Mouse (Mus musculus) spleen, adult 18-20 months (tissue): ENCODE data around the gene Mical3.
A peak's percentile ranks its signal among the peaks of the same experiment; 100 is the strongest.

ENCODE experiments used
- DNase-seq, 2 experiments: peaks; one replicate each; pipeline ENCODE4 v3.0.0; 2022; ENCODE audit warnings: mixed read lengths in 2 of 2

Mical3 gene

GRCm38 (mm10) chr6:121051411-121051810, 79.4 kb downstream of the Mical3 start:
- no peak for DNase-seq

- no peak for DNase-seq
These were observed 82.1 kb downstream of the Mical3 start for GRCm38 (mm10) chr6:121048696-121049095.

GRCm38 (mm10) chr6:121045345-121046080, 85.3 kb downstream of the Mical3 start:
- no peak for DNase-seq

DNA sequence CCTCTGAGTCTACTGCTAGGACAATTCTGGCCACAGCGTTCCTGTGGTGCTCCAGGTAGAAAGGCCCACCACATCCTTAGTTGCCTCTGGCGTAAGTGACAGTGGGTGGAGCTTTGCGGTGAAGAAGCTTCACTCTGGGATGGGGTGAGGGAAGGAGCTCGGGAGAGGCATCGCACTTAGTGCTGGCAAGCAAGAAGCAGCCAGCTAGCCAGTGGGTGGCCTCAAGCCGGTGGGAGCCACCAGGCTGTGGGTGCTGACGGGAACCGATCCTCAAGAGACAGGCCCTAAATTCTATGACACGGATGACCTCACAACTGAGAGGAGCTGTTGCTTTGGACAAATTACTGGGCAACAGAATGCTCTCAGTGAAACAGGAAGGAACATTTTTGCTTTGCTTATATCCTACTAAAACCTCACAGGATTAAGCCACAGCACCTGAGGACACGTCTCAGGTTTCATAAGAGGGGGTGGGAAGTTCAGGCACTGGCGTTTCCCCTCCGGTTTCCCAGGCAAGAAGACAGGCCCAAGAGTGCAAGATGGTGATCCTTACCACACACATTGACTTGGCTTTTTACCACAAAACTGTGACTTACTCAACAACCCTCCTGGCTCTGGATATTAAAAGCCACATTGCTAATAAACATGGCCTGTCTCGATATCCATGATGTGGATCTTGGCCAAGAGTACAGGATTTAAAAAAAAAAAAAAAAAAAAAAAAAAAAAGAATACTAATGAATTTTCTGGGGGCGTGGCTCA, 87.2 kb downstream of the Mical3 start:
- no peak for DNase-seq

- DNase-seq = no peak
These were observed 91.1 kb downstream of the Mical3 start for GRCm38 (mm10) chr6:121039719-121040118.

DNA sequence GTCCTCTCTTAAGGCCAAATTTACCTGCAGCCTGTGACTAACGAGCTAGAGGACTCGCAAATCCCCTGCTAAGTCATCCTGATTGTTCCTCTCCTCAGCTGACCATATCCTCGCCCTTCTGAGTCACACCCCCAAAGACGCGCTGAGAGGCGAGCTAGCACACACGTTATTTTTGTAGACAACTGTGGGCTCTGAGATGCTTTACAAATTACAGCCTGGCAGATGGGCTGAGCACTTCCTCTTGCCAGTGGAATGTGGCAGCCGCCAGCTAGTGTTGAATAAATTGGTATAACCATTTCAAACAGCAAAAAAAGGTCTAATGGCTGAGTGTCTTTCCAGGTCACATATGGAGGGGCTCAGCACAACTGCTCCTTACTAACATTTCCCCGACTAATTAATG, 91.5 kb downstream of the Mical3 start:
- no peak for DNase-seq

DNA sequence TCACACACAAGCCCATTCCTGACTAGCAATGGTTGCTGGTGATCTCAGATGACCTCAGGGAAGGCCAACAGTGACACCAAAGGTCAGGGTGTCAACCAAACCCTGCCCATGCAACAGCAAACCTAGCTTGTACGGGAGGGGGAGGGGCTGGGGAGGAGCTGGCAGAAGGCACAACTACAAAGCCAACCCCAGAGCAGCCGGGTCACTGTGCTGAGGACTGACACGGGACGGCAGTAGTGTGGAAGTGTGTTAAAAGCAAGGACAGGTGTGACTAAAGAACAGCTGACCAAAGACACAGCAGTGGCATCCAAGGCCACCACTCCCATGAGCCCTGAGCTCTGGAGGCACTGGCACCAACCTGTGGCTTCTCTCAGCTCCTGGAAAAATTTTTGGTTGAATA, 93.7 kb downstream of the Mical3 start:
- no peak for DNase-seq

DNA sequence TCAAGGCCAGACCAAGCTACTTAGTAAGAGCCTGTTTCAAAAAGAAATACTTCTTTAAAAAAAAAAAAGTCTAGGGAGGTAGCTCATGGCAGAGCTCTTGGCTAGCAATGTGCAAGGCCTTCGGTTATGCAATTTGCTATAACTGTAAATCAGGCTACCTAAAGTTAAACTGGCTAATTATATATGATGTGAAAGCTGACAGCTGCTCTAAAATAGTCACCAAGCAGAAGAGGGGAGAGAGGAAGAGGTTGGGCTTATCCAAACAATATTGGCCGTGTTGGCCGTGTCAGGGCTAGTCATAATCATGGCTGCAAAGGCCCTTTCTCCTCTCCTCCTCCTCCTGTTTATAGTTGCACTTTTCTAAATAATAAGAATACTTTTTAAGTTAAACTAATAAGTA, 94.9 kb downstream of the Mical3 start:
- no peak for DNase-seq

DNA sequence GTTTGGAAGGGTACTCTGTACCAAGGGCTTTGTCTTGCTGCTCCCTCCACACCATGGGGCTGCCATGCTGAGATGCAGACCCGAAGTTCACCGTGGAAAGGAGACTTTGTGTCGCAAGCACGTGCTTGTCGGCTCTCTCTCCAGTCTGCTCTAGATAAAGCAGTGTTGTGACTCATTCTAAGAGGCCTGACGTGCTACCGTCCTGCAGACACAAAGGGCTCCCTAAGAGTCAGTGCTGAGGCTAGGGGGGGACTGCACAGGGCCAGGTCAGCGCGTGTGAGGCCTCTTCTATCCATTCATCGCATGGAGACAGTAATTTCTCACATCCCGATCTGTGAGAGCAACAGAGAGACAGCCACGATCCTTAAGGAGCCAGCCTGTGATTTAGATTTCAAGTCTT, 95.5 kb downstream of the Mical3 start:
- no peak for DNase-seq

DNA sequence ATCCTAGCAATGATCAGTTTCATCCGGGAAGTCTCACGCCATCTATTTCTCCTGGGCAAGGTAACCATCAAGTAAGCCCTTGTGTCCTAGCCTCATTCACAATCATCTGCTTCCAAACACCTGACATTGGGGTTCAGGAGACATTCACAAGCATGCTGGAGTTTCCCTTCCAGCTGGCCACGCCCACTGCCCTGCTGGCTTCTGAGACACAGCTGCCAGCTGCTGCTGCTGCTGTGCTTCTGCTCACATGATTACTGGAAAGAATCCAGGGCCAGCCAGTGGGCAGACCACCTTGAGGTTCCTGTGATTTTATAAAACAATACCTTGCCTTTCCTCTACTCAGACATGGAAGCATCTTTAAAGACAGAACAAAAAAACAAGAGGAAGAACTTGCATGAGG, 97.5 kb downstream of the Mical3 start:
- DNase-seq = no peak

DNA sequence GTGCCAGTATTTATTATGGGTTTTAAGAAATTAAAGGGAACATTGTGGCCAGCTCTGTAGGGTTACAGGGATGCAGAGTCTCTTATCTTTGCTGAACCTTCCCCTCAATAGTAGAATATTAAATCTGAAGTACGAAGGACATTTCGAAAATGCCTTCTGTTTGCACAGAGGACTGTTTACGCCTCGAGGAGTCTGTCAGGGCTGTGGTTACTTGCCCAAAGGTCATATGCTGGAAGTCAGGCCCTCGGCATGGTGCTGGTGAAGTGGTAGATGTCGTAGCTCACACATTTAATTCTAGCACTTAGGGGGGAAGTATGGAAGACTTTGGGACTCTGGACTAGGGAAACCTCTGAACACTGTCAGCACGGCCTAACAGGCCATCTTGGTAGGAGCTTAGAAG, 99.4 kb downstream of the Mical3 start:
- DNase-seq = no peak

- no peak for DNase-seq
These were observed 100.8 kb downstream of the Mical3 start for GRCm38 (mm10) chr6:121029897-121030589.

GRCm38 (mm10) chr6:121028514-121028913, 102.3 kb downstream of the Mical3 start:
- no peak for DNase-seq

- DNase-seq = no peak
These were observed 103.5 kb downstream of the Mical3 start for GRCm38 (mm10) chr6:121027314-121027713.

DNA sequence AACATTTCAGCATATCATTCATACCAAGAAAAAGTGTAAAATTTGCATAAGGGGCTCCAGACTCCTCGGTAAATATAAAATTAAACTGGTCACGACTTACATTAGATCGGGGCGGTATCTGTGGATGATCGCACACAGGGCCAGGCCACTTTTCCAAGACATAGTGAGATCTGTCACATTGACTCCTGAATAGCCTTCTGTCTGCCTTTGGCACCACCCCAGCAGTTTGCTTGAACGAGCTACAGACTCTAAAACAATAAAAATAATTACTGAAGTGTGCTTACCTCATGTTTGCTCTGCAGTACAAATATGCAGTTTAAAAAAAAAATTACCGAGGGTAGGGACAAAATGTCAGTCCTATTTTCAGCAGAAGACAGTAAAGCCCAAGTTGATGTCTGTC, 103.9 kb downstream of the Mical3 start:
- no peak for DNase-seq

DNA sequence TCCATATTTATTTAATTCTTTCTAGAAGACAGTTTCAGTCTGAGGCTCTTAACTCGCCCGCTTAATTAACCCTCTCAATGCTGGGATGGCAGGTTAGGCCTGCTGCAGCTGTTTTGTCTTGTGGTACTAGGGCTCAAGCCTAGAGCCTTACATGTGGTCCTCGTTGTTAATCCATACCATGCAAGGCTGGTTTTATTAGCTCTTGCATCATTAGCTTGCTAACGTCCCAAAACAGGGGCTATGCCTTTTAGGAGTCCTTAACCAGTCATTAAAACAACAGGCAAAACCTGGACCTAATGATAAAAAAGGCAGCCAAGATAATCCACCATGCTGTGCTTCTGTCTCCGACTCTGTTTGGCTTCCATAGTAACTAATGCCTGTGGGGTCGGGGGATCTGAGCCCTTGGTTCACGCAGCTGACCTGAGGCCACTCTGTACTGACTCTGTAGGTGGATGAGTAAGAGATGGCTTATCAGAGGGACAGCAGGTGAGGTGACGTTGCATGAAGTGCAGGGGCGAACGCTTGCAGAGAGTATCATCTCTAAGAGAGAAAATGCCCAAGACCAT, 104.7 kb downstream of the Mical3 start:
- no peak for DNase-seq

- DNase-seq = no peak
These were observed 112.7 kb downstream of the Mical3 start for GRCm38 (mm10) chr6:121018147-121018546.

DNA sequence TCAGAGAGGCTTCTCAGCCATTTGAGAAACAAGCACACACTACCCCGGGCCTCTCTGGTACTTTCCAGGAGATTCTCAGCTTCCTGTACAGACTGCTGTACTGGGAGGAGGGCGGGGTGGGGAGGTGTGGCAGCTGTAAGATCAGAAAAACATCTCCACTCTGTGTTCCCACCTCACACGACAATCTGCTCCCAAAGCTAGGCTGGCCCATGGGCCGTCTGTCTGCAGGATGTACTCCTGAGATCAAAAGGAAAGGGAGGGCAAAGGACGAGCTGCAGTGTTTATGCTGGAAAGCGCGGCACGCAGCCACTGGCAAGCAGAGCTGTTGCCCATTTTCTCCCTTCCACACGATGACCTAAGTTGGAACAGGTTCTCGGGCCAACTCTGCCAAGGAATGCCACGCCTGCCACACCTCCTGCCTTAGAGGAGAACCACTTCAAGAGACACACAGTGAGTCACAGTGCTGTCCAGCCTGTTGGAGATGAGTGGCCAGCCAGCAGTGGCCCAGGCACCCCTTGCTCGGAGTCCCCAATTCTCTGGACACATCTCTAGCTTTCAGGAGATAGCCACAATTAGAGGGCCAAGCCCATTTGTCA, 113.3 kb downstream of the Mical3 start:
- peak; percentile 12 to 14 for DNase-seq

GRCm38 (mm10) chr6:121016097-121016496, 114.7 kb downstream of the Mical3 start:
- no peak for DNase-seq

GRCm38 (mm10) chr6:121014339-121014738, 116.5 kb downstream of the Mical3 start:
- no peak for DNase-seq

DNA sequence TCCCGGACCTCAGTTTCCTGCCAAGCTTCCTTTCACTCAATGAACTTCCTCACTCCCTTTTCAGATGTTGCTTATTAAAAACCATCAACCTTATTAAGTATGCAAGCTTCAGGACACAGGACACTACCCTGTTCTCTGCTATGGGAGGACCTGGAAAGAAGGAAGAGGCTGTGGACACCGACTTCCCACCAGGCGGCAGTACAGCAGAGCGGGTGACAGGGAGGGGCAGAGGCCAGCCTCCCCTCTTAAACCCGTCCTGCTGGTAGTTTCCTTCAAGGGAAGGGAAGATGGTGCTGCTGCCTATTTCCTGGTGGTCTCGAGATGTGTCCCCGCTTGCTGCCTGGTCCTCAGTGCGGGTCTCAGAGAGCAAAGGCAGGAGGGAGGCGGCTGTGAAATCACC, 117.0 kb downstream of the Mical3 start:
- DNase-seq = peak; percentile 25 to 48

DNA sequence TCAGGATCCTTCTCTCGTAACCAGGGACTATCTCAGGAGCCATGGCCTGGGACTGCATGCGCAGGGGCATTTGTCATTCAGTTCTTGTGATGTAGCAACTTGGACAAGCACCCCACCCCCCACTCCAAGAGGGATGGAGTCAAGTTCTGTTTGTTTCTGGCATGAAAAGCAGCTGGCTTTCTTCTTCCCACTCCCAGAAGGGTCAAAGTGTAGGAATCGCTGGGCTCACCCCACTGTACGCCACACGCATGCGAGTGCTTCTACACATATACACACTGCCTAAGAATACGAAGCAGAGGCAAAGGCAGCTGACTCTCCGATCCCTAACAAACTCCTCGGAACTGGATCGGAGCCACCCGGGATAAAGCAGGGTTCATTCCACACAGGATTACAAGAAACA, 119.1 kb downstream of the Mical3 start:
- no peak for DNase-seq

- DNase-seq = no peak
These were observed 121.1 kb downstream of the Mical3 start for GRCm38 (mm10) chr6:121009651-121010050.
